Mouse (Mus musculus): ENCODE data around the gene Sprn.

Gene Sprn

GRCm38 (mm10) chr7:140101498-140101897, 53.2 kb downstream of the Sprn start:
- no peak for DNase-seq (ENCODE audit: low read depth)
